Mouse (Mus musculus) erythroblast, embryonic 14.5 days (primary cell): ENCODE data around the gene Uhrf2.

ENCODE experiments used
- GATA1 ChIP-seq: IDR thresholded peaks from 2 replicates; pipeline ENCODE4 v1.6.1; 2012; ENCODE audit warnings: low read length, inconsistent platforms, mixed read lengths
- TAL1 ChIP-seq: IDR thresholded peaks from 3 replicates; pipeline ENCODE4 v1.6.1; 2012; ENCODE audit warnings: low read length, inconsistent platforms, mixed read lengths

- TF ChIP-seq TAL1 (no peak), GATA1 (no peak)
Measured at GRCm38 (mm10) chr19:30128177-30128576, 97.9 kb downstream of the Uhrf2 start.
